Mouse (Mus musculus): ENCODE measurements around the gene Mfn1. TPM values are rescaled to one million over a fixed set of nuclear protein-coding genes. Genes with fewer than 3 reads are reported as not detected.
A peak's percentile ranks its signal among the peaks of the same experiment; 100 is the strongest.

Mfn1 gene
- polyA plus RNA-seq, 1 experiment from 2014 or later: 33.4 TPM

GRCm38 (mm10) chr3:32495856-32496710 lies 33.2 kb upstream of the Mfn1 start:
- Histone ChIP-seq H3K4me1 (no peaks in the 10 kb centered on the region), H3K4me2 (no peak overlapping the region), H3K36me3 (no peaks in the 10 kb centered on the region), H3K27ac (no peak overlapping the region), H3K9me3 (replicated peaks) (no peaks in the 10 kb centered on the region), H3K9ac (no peak overlapping the region), H3K4me3 (no peak overlapping the region), H3K27me3 (replicated peaks) (no peaks in the 10 kb centered on the region)
- ATAC-seq: no peak
- WGBS (ENCODE audit: insufficient replicate concordance): 45% methylated on average over 7 of the region's 8 CpGs

- no peak overlapping the region for H3K9ac ChIP-seq
- ATAC-seq: no peak
- 93% methylated on average over 1 of the region's 1 CpGs for WGBS (ENCODE audit: insufficient replicate concordance)
- H3K4me1 ChIP-seq: no peaks in the 10 kb centered on the region
- no peaks in the 10 kb centered on the region for H3K9me3 ChIP-seq (replicated peaks)
- no peak overlapping the region for H3K27ac ChIP-seq
- H3K27me3 ChIP-seq (replicated peaks): no peaks in the 10 kb centered on the region
- no peak overlapping the region for H3K4me2 ChIP-seq
- no peak overlapping the region for H3K4me3 ChIP-seq
- H3K36me3 ChIP-seq: no peaks in the 10 kb centered on the region
Measured at GRCm38 (mm10) chr3:32496711-32497070, 32.6 kb upstream of the Mfn1 start.

DNA sequence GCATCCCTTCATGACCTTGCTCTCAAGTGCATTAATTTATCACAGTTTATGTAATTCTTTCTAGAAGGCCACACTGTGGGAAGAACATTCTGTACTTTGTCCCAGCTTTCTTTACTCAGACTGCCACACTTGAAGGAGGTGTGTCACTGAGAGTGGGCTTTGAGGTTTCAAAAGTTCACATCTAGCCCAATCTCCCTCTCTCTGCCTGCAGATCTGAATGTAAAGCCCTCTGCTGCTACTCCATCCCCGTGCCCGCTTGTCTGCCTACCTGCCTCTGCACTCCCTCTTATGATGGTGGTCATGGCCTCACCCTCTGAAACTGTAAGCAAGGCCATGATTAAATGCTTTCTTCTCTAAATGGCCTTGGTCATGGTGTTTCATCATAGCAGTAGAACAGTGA lies 28.9 kb upstream of the Mfn1 start:
- H3K36me3 ChIP-seq: no peaks in the 10 kb centered on the region
- H3K9ac ChIP-seq: no peak overlapping the region
- H3K9me3 ChIP-seq (replicated peaks): no peaks in the 10 kb centered on the region
- H3K27me3 ChIP-seq (replicated peaks): no peaks in the 10 kb centered on the region
- H3K27ac ChIP-seq: no peak overlapping the region
- no peak for ATAC-seq
- no peaks in the 10 kb centered on the region for H3K4me1 ChIP-seq
- no peak overlapping the region for H3K4me3 ChIP-seq
- 80% methylated on average over 2 of the region's 2 CpGs for WGBS (ENCODE audit: insufficient replicate concordance)
- no peak overlapping the region for H3K4me2 ChIP-seq

DNA sequence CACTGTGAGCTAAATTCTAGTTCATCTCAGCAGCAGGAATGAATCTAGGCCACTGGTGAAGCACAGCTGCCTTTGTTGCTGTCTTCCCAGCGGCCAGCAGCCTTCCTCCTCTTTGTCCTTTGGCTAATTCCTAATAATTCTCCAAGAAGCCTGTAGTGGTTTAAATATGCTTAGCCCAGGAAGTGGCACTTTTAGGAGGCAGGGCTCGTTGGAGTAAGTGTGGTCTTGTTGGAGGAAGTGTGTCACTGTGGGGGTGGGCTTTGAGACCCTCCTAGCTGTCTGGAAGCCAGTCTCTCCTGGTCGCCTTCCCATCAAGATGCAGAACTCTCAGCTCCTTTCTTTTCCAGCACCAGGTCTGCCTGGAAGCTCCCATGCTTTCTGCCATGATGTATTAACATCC lies 23.4 kb upstream of the Mfn1 start:
- H3K9me3 ChIP-seq (replicated peaks): no peaks in the 10 kb centered on the region
- 39% methylated on average over 3 of the region's 3 CpGs for WGBS (ENCODE audit: insufficient replicate concordance)
- H3K27ac ChIP-seq: no peak overlapping the region
- no peaks in the 10 kb centered on the region for H3K27me3 ChIP-seq (replicated peaks)
- peaks cover 23% of the 10 kb centered on the region for H3K4me1 ChIP-seq
- no peak overlapping the region for H3K4me3 ChIP-seq
- no peak for ATAC-seq
- H3K36me3 ChIP-seq: no peaks in the 10 kb centered on the region
- no peak overlapping the region for H3K9ac ChIP-seq
- no peak overlapping the region for H3K4me2 ChIP-seq

DNA sequence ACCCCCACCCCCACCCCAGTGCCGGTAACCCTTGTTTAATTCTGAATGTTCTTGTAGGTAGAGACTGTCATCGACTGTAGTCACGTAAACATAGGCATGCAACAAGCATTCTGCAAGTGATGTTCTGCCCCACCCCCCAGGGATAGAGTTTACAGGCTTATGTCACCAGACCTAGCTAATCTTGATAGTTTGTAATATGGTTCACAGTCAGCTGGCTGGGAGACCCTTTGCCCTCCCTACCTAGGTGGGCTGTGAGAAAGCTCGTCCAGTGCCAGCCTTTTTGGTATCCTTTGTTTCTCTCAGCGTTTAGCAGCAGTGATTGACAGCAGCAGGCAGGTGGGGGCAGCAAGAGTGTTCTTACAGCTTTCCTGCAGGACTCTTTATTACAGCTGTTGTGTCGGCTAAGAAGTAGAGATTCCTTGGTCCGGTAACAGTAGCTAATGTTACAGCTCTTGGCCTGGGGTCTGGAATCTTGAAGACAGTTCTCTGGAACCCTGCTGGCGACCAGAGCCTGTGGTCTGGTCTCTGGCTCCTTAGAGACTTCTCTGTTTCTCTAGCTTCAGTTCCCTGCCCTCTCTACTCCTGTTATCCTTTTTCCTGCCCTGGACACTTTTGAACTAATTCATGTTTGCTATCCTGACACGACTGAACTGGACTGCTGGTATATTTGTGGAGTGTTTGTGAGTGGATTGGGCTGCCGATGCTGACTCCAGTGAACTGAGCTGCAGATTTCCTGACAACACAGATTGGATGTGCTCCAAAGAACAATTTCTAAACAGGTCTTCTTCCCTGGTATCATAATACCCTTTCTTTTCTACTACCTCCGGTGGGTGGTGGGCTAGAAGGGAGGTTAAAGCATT lies 22.7 kb upstream of the Mfn1 start:
- 62% methylated on average over 11 of the region's 11 CpGs for WGBS (ENCODE audit: insufficient replicate concordance)
- H3K36me3 ChIP-seq: no peaks in the 10 kb centered on the region
- H3K9ac ChIP-seq: no peak overlapping the region
- no peak overlapping the region for H3K4me3 ChIP-seq
- H3K4me1 ChIP-seq: peaks cover 29% of the 10 kb centered on the region
- H3K27ac ChIP-seq: no peak overlapping the region
- H3K27me3 ChIP-seq (replicated peaks): no peaks in the 10 kb centered on the region
- no peak for ATAC-seq
- H3K9me3 ChIP-seq (replicated peaks): no peaks in the 10 kb centered on the region
- H3K4me2 ChIP-seq: no peak overlapping the region

- peak overlapping the region; percentile 41; the same call in 1 of the 2 replicates for H3K9ac ChIP-seq
- ATAC-seq: no peak
- 7% methylated on average over 17 of the region's 17 CpGs for WGBS (ENCODE audit: insufficient replicate concordance)
Measured at GRCm38 (mm10) chr3:32508666-32509324, 20.5 kb upstream of the Mfn1 start.

DNA sequence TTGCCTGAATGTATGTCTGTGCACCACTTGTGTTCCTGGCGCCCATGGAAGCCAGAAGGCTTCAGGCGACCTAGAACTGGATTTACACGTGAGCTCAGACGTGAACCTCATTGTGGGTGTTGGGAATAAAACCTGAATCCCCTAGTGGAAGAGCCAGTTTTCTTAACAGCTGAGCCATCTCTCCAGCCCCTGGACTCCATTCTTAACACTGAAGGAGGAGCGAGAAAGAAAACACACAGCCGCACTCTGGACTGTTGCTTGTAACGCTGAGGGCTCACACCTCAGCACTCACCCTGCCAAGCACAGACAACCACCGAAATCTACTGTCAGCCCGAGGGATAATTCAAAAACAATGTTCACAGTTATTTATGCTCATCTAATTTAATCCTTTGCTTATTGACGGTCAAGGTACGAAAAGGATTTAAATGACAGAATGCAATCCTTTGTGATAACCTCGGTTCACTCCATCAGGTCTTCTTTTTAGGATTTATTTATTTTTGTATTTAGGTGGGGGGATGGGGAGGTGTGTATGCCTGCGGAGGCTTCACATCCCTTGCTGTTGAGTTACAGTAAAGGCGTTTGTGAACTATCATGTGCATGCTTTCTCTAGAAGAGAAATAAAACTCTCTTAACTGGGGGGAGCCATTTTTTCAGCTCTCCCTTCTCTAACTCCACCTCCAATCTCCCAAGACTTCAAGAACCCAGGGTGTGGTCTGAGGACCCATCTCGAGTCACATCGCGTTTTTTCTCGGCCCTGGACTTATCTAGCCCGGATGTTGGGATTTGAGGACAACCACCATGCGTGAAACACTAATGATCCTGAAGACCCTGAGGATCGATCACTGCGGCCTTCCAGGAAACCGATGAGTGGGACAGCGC lies 19.5 kb upstream of the Mfn1 start, which contains the start of gene Zfp639:
Gene Zfp639, plus strand, starts transcription at position 764 of the 879 bp plus-strand sequence.
- ATAC-seq: peak; percentile 58
- 11% methylated on average over 24 of the region's 24 CpGs for WGBS (ENCODE audit: insufficient replicate concordance)

More at GRCm38 (mm10) chr3:32508666-32509324, 20.5 kb upstream of the Mfn1 start:
- peak overlapping the region; percentile 36; the same call in 1 of the 2 replicates for H3K27ac ChIP-seq
- H3K27me3 ChIP-seq (replicated peaks): no peaks in the 10 kb centered on the region
- peaks cover 49% of the 10 kb centered on the region for H3K4me1 ChIP-seq
- H3K9me3 ChIP-seq (replicated peaks): no peaks in the 10 kb centered on the region
- peak overlapping the region; percentile 86 for H3K4me3 ChIP-seq
- H3K36me3 ChIP-seq: peaks cover 5% of the 10 kb centered on the region; the same call in 1 of the 2 replicates
- peak overlapping the region; percentile 95 for H3K4me2 ChIP-seq

DNA sequence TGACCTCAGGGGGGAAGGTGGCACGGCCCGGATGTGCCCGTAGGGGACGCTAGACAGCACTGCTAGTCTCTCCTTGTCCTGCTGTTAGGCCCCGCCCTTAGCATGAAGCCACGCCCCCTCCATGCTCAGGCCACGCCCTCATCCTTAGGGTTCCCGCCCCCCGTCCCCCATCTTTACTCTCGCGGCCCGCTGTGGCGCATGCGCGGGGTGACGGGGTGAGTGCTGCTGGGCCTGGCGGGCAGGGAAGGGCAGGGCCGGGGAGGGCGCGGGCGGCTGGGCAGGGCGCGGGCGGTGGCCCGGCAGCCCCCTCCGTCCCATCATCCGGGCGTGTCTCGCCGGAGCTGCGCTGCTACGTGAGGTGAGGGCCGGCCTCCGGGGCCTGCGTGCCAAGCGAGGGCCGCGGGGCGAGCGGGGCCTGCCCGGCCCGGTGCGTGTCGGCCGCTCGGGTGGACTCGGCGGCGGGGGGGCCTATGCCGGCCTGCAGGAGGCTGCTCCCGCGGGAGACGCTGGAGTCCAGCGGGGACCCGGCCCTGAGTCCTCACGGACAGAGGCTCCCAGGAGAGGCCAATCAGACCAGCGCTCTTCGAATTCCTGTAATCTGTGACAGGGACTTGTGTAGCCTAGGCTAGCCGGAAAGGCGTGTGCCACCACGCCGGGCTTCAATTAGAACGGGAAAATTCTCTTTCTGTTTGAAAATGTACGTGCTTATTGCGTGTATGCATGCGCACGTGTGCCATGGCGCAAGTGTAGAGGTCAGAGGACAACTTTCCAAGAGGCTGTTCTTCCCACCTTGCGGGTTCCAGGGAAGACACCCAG lies 18.7 kb upstream of the Mfn1 start:
- H3K4me3 ChIP-seq: peak overlapping the region; percentile 86
- peaks cover 17% of the 10 kb centered on the region for H3K36me3 ChIP-seq
- peaks cover 61% of the 10 kb centered on the region for H3K4me1 ChIP-seq
- no peaks in the 10 kb centered on the region for H3K27me3 ChIP-seq (replicated peaks)
- under 1% methylated on average over 56 of the region's 69 CpGs for WGBS (ENCODE audit: insufficient replicate concordance)
- peak; percentile 95 for ATAC-seq
- peak overlapping the region; percentile 96 for H3K9ac ChIP-seq
- H3K9me3 ChIP-seq (replicated peaks): no peaks in the 10 kb centered on the region
- H3K27ac ChIP-seq: peak overlapping the region; percentile 94
- H3K4me2 ChIP-seq: peak overlapping the region; percentile 95

More for the DNA sequence above, 19.5 kb upstream of the Mfn1 start, which contains the start of gene Zfp639:
- peak within 1 kb of the TSS; percentile 86 for H3K4me3 ChIP-seq
- H3K27ac ChIP-seq: peak within 1 kb of the TSS; percentile 94
- H3K9me3 ChIP-seq (replicated peaks): no peaks in the 10 kb centered on the region
- H3K27me3 ChIP-seq (replicated peaks): no peaks in the 10 kb centered on the region
- H3K4me1 ChIP-seq: peaks cover 57% of the 10 kb centered on the region
- peak within 1 kb of the TSS; percentile 95 for H3K4me2 ChIP-seq
- peak within 1 kb of the TSS; percentile 96 for H3K9ac ChIP-seq
- H3K36me3 ChIP-seq: peaks cover 10% of the 10 kb centered on the region

GRCm38 (mm10) chr3:32511191-32511550 lies 18.1 kb upstream of the Mfn1 start:
- WGBS (ENCODE audit: insufficient replicate concordance): 2% methylated on average over 13 of the region's 13 CpGs
- H3K36me3 ChIP-seq: peaks cover 23% of the 10 kb centered on the region
- peaks cover 64% of the 10 kb centered on the region for H3K4me1 ChIP-seq
- H3K4me2 ChIP-seq: peak overlapping the region; percentile 95
- H3K27ac ChIP-seq: peak overlapping the region; percentile 94
- H3K9me3 ChIP-seq (replicated peaks): no peaks in the 10 kb centered on the region
- no peak for ATAC-seq
- H3K27me3 ChIP-seq (replicated peaks): no peaks in the 10 kb centered on the region
- peak overlapping the region; percentile 96 for H3K9ac ChIP-seq
- peak overlapping the region; percentile 86 for H3K4me3 ChIP-seq

- H3K27ac ChIP-seq: peak overlapping the region; percentile 94
- H3K9me3 ChIP-seq (replicated peaks): no peaks in the 10 kb centered on the region
- 37% methylated on average over 7 of the region's 7 CpGs for WGBS (ENCODE audit: insufficient replicate concordance)
- H3K27me3 ChIP-seq (replicated peaks): no peaks in the 10 kb centered on the region
- H3K36me3 ChIP-seq: peaks cover 39% of the 10 kb centered on the region
- H3K9ac ChIP-seq: peak overlapping the region; percentile 44
- no peak for ATAC-seq
- peak overlapping the region; percentile 95 for H3K4me2 ChIP-seq
- H3K4me3 ChIP-seq: peak overlapping the region; percentile 86
- H3K4me1 ChIP-seq: peaks cover 64% of the 10 kb centered on the region
Measured at GRCm38 (mm10) chr3:32512686-32513284, 16.5 kb upstream of the Mfn1 start.

Data from liver, embryonic 12.5 days (tissue).